Mouse (Mus musculus) brown adipose tissue, adult 24 weeks (tissue): Measurements from ENCODE around the gene Crb2. TPM values are rescaled to one million over a fixed set of nuclear protein-coding genes. Genes with fewer than 3 reads are reported as not detected.

Source experiments
- H3K27ac ChIP-seq: fragments of 200-500 bp; replicated peaks from 2 replicates; pipeline ENCODE4 v1.5.1; 2012; ENCODE audit warnings: low read depth, mild to moderate bottlenecking, low read length
- H3K4me1 ChIP-seq: fragments of 200-500 bp; 2 replicates; pipeline ENCODE4 v1.6.1; 2012; ENCODE audit warnings: low read length, mixed read lengths; ENCODE audit not compliant: control insufficient read depth, insufficient read depth, insufficient read length
- H3K4me3 ChIP-seq: fragments of 200-500 bp; 2 replicates; pipeline ENCODE4 v1.5.1; 2012; ENCODE audit warnings: low read depth, mild to moderate bottlenecking, low read length, moderate library complexity; ENCODE audit not compliant: insufficient read depth
- polyA plus RNA-seq: library from polyadenylated mRNA; stranded (reverse); fragments of >200 nt; gene quantifications from 2 replicates; pipeline ENCODE4 v1.2.4, GENCODE M21; 2012; ENCODE audit not compliant: missing spikeins, insufficient read depth, insufficient read length

The Crb2 gene
- polyA plus RNA-seq, 1 experiment, result not detected

DNA sequence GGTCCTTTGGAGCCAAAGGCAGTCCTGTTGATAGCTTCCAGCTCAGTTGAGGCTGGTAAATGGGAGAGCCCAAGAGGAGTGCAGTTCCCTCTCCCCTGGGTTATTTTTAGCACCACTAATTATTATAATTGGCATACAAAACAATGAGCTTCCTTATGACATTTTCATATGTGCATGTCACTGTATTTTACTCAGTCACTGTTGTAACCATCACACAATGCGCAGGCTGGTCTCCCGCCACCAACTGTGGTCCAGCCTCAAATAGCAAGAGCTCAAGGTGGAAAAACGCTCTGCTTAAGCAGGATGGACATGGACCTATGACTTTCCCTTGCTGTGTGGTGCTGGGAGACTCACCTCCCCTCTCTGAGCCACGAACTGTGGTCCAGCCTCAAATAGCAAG, 18.3 kb upstream of the Crb2 start:
- Histone ChIP-seq H3K4me3 (no peak overlapping the region), H3K27ac (no peak overlapping the region), H3K4me1 (peaks cover 10% of the 10 kb centered on the region; the same call in 1 of the 2 replicates)

DNA sequence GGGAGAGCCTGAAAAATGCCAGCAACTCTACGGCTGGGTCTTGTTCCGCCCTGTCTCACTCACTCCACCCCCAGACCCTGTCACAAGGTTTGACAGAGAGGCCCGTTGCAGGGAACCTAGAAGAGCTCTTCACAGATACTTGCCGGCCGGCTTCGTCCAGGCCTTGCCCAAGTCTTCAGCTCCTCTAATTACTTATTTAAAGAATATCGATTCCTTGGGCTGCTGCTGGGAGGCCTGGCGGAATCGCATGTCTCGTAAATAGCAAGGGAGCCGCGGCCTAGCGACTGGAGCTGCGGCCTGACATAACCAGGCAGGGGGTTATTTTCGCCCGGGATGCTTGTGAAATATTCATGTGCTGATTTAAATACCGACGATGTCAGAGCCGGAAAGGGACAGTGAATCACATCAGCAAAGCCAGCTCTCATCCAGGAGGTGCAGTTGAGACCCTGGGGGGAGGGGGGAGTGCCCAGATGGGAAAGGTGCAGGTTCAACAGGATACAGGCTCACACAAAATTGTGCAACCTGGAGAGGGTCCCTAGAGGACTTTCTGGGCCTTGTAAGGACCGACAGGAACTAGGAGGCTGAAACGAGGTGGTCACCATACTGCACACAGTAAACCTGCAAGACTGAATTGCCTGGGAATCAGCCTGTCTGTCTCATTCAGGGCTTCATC, 17.6 kb upstream of the Crb2 start:
- Histone ChIP-seq H3K27ac (no peak overlapping the region), H3K4me1 (peaks cover 10% of the 10 kb centered on the region; the same call in 1 of the 2 replicates), H3K4me3 (no peak overlapping the region)

DNA sequence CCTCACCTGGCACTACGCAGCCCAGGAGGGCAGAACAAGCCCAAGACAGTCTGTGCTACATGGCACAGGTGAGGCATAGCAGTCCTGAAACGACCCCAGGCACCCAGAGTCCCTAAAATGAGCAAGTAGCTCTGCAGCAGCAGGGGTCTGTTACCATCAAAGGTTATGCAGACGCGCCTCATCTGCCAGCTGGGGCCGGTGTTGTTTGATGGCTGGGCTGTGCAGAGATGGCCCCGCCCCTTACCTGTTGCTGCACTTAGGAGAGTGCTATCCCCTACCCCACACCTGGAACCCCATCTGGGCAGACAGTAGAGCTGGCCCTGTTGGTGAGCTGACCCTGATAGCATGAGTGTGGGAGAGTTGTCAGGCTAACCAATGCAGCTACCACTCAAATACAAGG, 15.4 kb upstream of the Crb2 start:
- Histone ChIP-seq H3K4me3 (no peak overlapping the region), H3K27ac (no peak overlapping the region), H3K4me1 (peaks cover 10% of the 10 kb centered on the region; the same call in 1 of the 2 replicates)

DNA sequence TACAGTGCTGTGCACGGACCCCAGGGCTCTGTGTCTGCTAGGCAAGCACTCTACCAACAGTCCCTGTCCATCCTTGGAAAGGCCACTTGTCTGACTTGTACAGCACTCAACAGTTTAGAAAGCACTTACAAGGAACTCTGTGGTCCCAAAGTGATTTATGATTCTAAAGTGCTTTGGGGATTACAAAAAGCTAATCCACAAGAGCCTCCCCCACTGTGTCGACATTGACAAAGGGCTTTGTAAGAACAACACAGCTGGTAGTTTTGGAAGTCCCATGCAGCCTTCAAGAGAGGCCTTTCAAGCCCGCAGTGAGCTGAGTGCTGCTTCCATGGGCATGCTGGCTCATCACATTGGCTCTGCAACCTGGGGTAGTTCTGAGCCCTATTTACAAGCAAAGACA, 12.4 kb upstream of the Crb2 start:
- no peak overlapping the region for H3K27ac ChIP-seq
- no peak overlapping the region for H3K4me3 ChIP-seq
- peaks cover 18% of the 10 kb centered on the region for H3K4me1 ChIP-seq

DNA sequence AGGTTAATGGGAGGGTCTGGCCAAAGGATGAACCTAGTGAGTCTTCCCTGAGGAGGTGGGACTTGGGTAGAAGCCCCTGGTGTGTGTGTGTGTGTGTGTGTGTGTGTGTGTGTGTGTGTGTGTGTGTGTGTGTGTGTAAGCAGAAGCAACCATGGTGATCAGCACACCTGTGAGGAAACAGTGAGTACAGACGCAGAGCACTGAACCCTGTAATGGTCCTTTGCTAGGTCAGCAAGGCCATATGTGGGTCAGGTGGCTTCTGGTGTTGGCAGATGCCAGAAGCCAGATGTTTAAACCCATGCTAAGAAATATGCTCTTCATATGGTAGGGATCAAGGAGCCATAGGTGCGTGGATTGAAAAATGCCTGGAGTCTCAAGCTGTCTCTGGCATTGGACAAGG, 11.5 kb upstream of the Crb2 start:
- H3K27ac ChIP-seq, result no peak overlapping the region
- peaks cover 18% of the 10 kb centered on the region for H3K4me1 ChIP-seq
- H3K4me3 ChIP-seq, result no peak overlapping the region

DNA sequence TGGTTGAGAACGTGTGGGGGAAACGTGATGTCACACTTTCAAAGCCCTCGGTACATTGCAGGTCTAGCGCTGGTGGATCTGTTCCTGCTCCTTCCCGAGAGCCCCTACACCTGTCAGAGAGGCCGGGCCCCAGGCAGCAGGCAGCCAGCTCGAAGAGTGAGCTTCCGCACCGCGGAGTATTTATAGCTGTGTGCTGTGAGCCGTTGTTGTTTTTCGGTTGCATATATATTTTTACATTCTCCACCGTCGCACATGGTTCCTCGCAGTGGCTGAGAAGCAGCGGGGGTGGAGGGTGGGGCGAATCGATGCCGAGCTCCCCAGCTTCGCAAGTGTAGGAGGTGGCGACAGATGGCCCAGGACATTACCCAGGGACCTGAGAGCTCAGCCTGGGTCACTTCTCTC, 11.0 kb upstream of the Crb2 start:
- Histone ChIP-seq H3K4me3 (no peak overlapping the region), H3K4me1 (peaks cover 18% of the 10 kb centered on the region), H3K27ac (no peak overlapping the region)

DNA sequence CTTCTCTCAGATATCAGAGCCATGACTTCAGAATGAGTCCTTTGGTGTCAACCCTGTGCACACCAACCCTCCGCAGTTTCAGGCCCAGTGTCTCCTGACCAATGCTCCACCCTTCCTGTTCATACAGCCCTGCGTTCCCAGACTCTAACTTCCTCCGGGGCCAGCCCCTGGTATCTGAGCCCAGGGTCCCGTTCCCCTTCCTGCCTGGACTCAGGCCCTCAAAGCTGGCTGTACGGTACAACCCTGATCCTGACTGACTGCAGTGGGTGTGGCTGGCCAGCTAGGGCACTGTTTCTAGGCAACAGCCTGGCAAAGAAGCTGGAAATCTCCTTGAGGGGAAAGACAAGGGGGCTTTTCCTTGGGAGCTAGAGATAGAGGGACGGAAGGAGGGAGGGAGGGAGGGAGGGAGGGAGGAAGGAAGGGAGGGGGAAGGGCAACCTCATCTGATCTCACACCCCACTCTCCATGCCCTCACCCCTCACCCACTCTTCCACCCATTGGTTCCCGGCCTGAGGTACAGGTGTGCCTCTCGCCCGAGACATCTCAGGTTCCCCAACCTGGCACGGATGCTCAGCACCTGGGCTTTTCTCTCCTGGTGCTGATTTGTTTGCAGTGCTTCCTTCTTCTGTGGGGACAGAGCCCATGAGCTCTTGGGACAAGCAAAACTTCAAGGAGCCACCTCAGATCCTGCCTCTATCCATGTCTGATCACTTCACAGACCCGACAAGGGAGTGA, 9.9 kb upstream of the Crb2 start:
- Histone ChIP-seq H3K4me1 (peaks cover 18% of the 10 kb centered on the region), H3K4me3 (no peak overlapping the region), H3K27ac (no peak overlapping the region)

DNA sequence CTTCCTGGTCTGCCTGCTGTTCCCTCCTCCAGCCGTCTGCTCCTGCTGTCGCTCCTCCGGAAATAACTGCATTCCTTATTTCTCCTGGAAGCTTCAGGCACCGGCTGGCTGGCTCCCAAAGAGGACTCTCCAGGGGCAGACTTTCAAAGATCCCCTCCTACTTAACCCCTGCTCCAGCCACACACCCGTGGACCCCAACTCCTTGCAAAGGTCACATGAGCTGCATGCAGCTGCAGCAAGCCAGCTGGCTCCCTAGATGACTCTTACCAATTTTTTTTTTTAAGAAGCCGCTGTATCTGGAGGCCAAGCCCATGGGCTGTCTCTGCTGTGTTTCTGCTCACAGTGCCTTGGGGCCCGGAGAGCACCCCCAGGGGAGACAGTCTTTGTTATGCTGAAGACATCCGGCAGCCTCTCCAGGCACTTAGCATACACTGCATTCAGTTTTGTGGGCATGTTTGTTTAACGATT, 8.9 kb upstream of the Crb2 start:
- peaks cover 18% of the 10 kb centered on the region for H3K4me1 ChIP-seq
- no peak overlapping the region for H3K4me3 ChIP-seq
- H3K27ac ChIP-seq, result no peak overlapping the region

DNA sequence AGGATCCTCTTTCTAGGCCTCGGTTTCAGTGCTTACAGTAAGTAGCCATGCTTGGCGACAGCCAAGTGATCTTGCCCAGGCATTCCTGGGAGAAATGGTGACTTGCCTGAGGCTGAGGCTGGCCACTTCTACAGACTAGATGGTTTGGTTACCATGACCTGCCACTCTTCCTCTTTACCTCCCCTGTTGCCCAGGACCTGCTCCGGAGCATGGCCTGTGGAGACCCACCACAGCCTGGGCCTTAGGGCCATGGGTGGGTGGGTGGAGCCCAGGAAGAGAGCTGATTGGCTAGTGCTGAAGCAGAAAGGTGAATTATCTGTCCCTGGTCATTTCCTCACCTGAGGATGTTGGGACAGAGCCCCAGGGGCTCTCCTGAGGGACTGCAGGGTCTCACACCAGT, 8.3 kb upstream of the Crb2 start:
- no peak overlapping the region for H3K4me3 ChIP-seq
- H3K4me1 ChIP-seq, result peaks cover 18% of the 10 kb centered on the region
- H3K27ac ChIP-seq, result no peak overlapping the region

DNA sequence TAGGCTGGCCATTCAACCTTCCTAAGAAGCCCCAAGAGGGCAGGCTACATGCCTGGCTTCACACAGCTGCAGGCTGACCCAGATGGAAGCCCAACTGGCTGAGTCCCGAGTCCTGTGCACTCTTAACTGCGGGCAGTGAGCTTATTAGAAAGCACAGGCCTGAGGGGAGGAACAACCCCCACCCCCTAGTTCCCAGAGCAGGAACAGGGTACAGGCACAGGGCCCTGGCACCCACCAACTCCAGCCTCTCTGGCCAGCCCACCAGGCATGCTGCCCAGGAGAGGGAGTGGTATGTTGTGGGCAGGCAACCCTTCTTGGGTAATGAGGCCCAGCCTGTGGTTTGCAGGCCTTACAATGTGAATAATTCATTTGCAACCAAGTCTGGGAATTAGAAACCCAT, 7.1 kb upstream of the Crb2 start:
- Histone ChIP-seq H3K4me3 (no peak overlapping the region), H3K4me1 (peaks cover 18% of the 10 kb centered on the region), H3K27ac (no peak overlapping the region)

DNA sequence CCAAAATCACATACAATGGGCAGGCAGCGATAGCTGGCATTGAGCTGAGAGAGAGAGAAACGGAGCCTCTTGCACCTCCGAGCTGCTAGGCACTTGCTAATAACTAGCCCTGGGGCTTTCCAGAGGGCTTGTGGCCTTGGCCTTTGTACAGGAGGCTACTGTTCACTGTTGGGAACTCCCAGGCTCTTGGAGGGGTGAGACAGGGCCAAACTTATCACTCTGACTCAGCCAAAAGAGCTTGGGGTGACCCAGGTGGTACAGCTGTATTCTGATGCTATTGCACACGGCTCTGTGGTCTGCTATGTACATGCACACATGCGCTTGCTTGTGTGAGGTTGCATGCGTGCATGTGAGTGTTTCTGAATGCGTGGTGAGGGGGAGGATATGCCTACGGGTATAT, 6.3 kb upstream of the Crb2 start:
- Histone ChIP-seq H3K27ac (no peak overlapping the region), H3K4me1 (peaks cover 18% of the 10 kb centered on the region)

DNA sequence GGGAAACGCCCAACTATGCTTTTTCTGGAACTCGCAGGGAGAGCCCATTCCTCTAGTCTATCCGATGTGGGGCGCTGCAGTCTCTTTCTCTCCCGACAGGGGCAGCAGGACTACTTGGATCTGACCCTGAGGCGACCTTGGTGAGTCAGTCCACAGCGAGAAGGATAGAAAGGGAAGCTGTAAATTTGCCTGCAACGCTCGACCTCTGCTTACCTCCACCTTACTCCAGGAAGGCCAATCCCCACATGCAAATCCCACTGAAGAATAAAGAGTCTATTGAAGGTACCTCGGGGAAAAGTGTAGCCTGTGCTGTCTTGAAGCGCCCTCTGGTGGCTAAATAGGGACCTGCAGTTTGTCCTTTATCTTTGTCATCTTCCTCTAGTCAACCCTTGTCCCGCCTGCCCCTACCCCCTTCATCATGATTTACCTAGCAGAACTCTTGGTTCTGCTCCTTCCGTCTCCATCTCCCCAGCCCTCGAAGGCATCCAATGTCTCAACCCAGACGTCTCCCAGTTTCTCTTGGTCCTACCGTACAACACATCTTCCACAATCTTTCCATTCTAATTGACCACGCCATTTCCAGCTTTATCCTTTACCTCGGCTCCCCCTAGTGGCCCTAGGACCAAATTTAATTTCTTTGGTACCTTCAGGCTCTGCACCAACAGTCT, 4.3 kb upstream of the Crb2 start:
- H3K27ac ChIP-seq, result no peak overlapping the region
- H3K4me3 ChIP-seq, result peak overlapping the region; percentile 56
- peaks cover 9% of the 10 kb centered on the region for H3K4me1 ChIP-seq

More for the DNA sequence above, 6.3 kb upstream of the Crb2 start:
- no peak overlapping the region for H3K4me3 ChIP-seq

DNA sequence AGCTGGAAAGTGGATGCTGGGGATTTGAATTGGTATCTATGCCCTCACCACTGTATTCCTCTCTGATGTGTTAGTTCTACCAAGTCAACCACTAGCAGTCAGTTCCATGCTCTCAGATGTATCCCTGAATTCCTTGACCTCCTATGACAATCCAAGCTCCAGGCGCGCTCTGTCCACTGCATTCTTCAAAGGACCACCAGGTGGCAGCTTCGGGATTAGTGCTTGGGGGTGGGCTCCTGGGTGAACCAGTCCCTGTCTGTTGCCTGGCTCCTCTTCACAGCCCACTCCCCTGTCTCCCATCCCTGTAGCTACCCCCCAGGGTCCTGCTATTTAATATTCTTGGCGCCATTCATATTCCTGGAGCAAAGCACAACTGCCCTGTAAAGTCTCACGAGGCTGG, 1.5 kb upstream of the Crb2 start:
- no peaks in the 10 kb centered on the region for H3K4me1 ChIP-seq

DNA sequence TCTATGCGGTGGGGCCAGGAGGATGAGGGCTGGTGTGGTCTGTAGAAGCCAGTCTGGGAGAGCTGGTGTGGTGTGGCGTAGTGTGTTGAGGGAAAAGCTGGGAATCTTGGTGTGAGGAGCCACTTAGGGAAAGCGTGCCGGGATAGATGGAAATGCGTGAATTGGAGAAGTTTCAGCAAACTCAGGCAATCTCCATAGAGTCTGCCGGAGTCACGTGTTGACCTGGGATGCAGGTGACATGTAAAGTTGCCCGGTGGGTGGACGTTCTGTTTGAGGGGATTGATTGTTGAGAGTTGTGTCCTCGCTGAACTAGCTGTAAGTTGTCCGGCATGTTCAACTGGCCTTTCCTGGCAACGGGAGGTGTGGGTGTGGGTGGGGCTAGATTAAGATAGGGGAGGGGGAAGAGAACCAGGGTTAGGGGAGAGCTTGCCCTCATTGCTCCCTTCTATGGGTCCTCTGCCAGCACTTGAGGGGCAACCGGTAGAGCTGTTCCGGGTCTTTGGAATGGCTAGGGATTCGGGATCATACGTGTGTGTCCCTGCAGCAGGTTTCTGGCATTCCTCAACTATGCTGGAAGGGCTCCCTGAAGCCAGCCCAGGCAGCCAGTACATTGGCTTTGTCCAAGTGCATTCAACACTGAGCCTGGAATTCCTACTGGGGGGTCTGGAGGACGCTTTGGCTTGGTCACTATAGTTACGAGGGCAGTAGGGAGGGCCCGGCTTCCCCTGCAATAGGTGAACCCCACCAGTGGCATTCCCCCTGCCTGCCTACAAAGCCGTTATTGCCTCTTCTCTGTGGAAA, 762 bp downstream of the Crb2 start:
- Histone ChIP-seq H3K4me1 (no peaks in the 10 kb centered on the region), H3K4me3 (no peak overlapping the region), H3K27ac (no peak overlapping the region)

More for the DNA sequence above, 1.5 kb upstream of the Crb2 start:
- Histone ChIP-seq H3K4me3 (no peak overlapping the region), H3K27ac (no peak overlapping the region)
